11 mouse cellular contexts compared by ENCODE assay signal in the genomic region with DNA sequence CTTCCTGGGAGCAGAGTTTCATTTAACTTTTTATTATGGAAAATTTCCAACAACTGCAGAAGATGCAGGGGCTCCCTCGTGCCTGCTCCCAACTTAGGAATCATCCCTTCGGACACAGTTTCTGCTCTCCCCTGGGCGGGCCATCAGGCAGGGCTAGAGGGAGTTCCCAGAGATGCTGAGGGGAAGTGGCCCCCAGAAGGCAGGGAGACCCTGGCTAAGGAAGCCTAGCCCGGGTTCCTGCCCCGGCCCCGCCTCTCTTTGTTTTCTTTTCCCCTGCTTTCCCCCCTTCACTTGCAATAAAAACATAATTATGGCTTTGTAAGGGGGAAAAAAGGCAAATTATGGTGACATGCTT.
DNase-seq lines count a peak whose midpoint lies in the region; ATAC-seq and TF ChIP-seq lines count a peak whose summit lies in the region.
"Had no signal": no experiment of that assay in that cellular context is flagged by ENCODE, and none has a peak within 500 bp of the region (broad histone marks: within the 10 kb centered on the region; RNA-seq: fewer than 3 reads in every experiment).

No protein-coding gene starts in this region.

- no peak for TF ChIP-seq POLR2A in limb, embryonic 14.5 days (IDR thresholded peaks at IDR 0.05; ENCODE audit: borderline replicate concordance, extremely low read depth, insufficient read depth, insufficient read length)

- no peaks in the 10 kb centered on the region for H3K27me3 ChIP-seq in lung, postnatal 0 days (replicated peaks; ENCODE audit: insufficient read depth, low read length)
- peaks cover 27% of the 10 kb centered on the region; the same call in 1 of the 2 replicates for H3K27me3 ChIP-seq in forebrain, embryonic 15.5 days
- H3K27me3 ChIP-seq in limb, embryonic 14.5 days (ENCODE audit: control insufficient read depth, insufficient read depth, low read length): no peaks in the 10 kb centered on the region
- no peaks in the 10 kb centered on the region for H3K27me3 ChIP-seq in stomach, embryonic 16.5 days (ENCODE audit: control insufficient read depth, insufficient read depth, low read length)

- no peak for TF ChIP-seq EP300 in lung, postnatal 0 days (IDR thresholded peaks at IDR 0.05)

- no peaks in the 10 kb centered on the region for H3K9me3 ChIP-seq in lung, postnatal 0 days (ENCODE audit: low read length)
- no peaks in the 10 kb centered on the region for H3K9me3 ChIP-seq in forebrain, embryonic 15.5 days
- H3K9me3 ChIP-seq in limb, embryonic 14.5 days (ENCODE audit: control insufficient read depth, low read length): no peaks in the 10 kb centered on the region
- H3K9me3 ChIP-seq in stomach, embryonic 16.5 days (replicated peaks; ENCODE audit: control insufficient read depth, low read length): no peaks in the 10 kb centered on the region
- H3K9me3 ChIP-seq: liver, embryonic 12.5 days had no signal

- H3K27ac ChIP-seq in lung, postnatal 0 days (ENCODE audit: low read length): no peak overlapping the region
- peak overlapping the region; percentile 86 for H3K27ac ChIP-seq in forebrain, embryonic 15.5 days (replicated peaks)
- peak overlapping the region; percentile 78 for H3K27ac ChIP-seq in limb, embryonic 14.5 days (replicated peaks; ENCODE audit: low read depth, low read length)
- H3K27ac ChIP-seq in stomach, embryonic 16.5 days (ENCODE audit: low read length): peak overlapping the region; percentile 38
- H3K27ac ChIP-seq: liver, embryonic 12.5 days had no signal

- DNase-seq in lung, postnatal 0 days (ENCODE audit: low spot score): peak; percentile 19
- DNase-seq in lung, postnatal 14 days: no peak
- DNase-seq in limb, embryonic 14.5 days (ENCODE audit: low spot score): peak; percentile 64
- no peak for DNase-seq in ovary, postnatal 36 days (ENCODE audit: low spot score)
- no peak for DNase-seq in gastrocnemius, postnatal 4 days (ENCODE audit: low spot score in 2 of 2)
- no peak for DNase-seq in gastrocnemius, adult 18-20 months (ENCODE audit: low spot score)
- DNase-seq: adrenal gland, postnatal 25 days had no signal

- no peak overlapping the region for H3K9ac ChIP-seq in lung, postnatal 0 days (replicated peaks; ENCODE audit: low read depth)
- no peak overlapping the region for H3K9ac ChIP-seq in forebrain, embryonic 15.5 days (replicated peaks)
- no peak overlapping the region for H3K9ac ChIP-seq in limb, embryonic 14.5 days (ENCODE audit: low read depth, low read length, severe bottlenecking)
- no peak overlapping the region; the same call in 1 of the 2 replicates for H3K9ac ChIP-seq in stomach, embryonic 16.5 days (ENCODE audit: low read length)
- H3K9ac ChIP-seq: liver, embryonic 12.5 days had no signal

- no peak overlapping the region for H3K4me2 ChIP-seq in lung, postnatal 0 days (replicated peaks; ENCODE audit: low read depth, low read length)
- H3K4me2 ChIP-seq in forebrain, embryonic 15.5 days (replicated peaks): peak overlapping the region; percentile 19
- peak overlapping the region; percentile 37 for H3K4me2 ChIP-seq in limb, embryonic 14.5 days (replicated peaks; ENCODE audit: low read depth, low read length, severe bottlenecking)
- 0 out of 2 replicates have a peak overlapping the region, but pooled peaks have one; percentile 6 for H3K4me2 ChIP-seq in stomach, embryonic 16.5 days (ENCODE audit: low read depth, low read length)
- H3K4me2 ChIP-seq: heart, embryonic 11.5 days; liver, embryonic 12.5 days had no signal

- no peak overlapping the region for H3K4me3 ChIP-seq in lung, postnatal 0 days (ENCODE audit: low read depth, low read length)
- no peak overlapping the region for H3K4me3 ChIP-seq in forebrain, embryonic 15.5 days
- no peak overlapping the region for H3K4me3 ChIP-seq in limb, embryonic 14.5 days (replicated peaks; ENCODE audit: low read length)
- no peak overlapping the region for H3K4me3 ChIP-seq in stomach, embryonic 16.5 days (replicated peaks; ENCODE audit: low read length)
- H3K4me3 ChIP-seq: liver, embryonic 12.5 days had no signal

- H3K36me3 ChIP-seq in lung, postnatal 0 days (ENCODE audit: insufficient read depth, low read length): no peaks in the 10 kb centered on the region
- H3K36me3 ChIP-seq in forebrain, embryonic 15.5 days: no peaks in the 10 kb centered on the region
- no peaks in the 10 kb centered on the region for H3K36me3 ChIP-seq in limb, embryonic 14.5 days (ENCODE audit: control insufficient read depth, insufficient read depth, low read length)
- H3K36me3 ChIP-seq in stomach, embryonic 16.5 days (ENCODE audit: control insufficient read depth, insufficient read depth, low read length): no peaks in the 10 kb centered on the region
- H3K36me3 ChIP-seq: liver, embryonic 12.5 days had no signal

- no peak for TF ChIP-seq CTCF in lung, postnatal 0 days (IDR thresholded peaks at IDR 0.05)

- 28% methylated on average over 6 of the region's 6 CpGs for WGBS in lung, postnatal 0 days
- 2% methylated on average over 6 of the region's 6 CpGs for WGBS in forebrain, embryonic 15.5 days
- 1% methylated on average over 6 of the region's 6 CpGs for WGBS in limb, embryonic 14.5 days
- WGBS in stomach, embryonic 16.5 days: 23% methylated on average over 6 of the region's 6 CpGs

- H3K4me1 ChIP-seq in lung, postnatal 0 days (ENCODE audit: insufficient read depth, low read depth, low read length): no peaks in the 10 kb centered on the region
- H3K4me1 ChIP-seq in forebrain, embryonic 15.5 days: peaks cover 26% of the 10 kb centered on the region
- H3K4me1 ChIP-seq in limb, embryonic 14.5 days (ENCODE audit: control insufficient read depth, insufficient read depth, low read length): peaks cover 29% of the 10 kb centered on the region
- peaks cover 10% of the 10 kb centered on the region for H3K4me1 ChIP-seq in stomach, embryonic 16.5 days (ENCODE audit: control insufficient read depth, insufficient read depth, low read length)

- peak; percentile 56 for ATAC-seq in lung, postnatal 0 days
- peak; percentile 73 for ATAC-seq in forebrain, embryonic 15.5 days (replicated peaks)
- ATAC-seq in limb, embryonic 14.5 days (ENCODE audit: low FRiP score, low read depth): peak; percentile 75
- no peak for ATAC-seq in stomach, embryonic 16.5 days (ENCODE audit: insufficient read depth, low FRiP score)
- ATAC-seq: liver, embryonic 12.5 days had no signal

Comparison
In these comparisons a context has a peak if more than half of its experiments do, and no peak if none do; other contexts are left out.
1. DNase-seq: peak in lung, postnatal 0 days (single experiment) and limb, embryonic 14.5 days (single experiment); none in lung, postnatal 14 days (single experiment), ovary, postnatal 36 days (single experiment), gastrocnemius, postnatal 4 days (0 of 2) and gastrocnemius, adult 18-20 months (single experiment).